Mouse (Mus musculus) mouse trophoblast stem cell (cell line): ENCODE measurements around the gene Gas7.

Source experiments
- in situ Hi-C, 2 experiments: fragments of 300-500 bp; cut with MseI, MboI; formaldehyde crosslinking; loops; 2 replicates in 1 of 2; 3 replicates in 1 of 2; pipeline ENCODE4 v1.15.1; 2025

Gas7 gene

GRCm38 (mm10) chr11:67489647-67490175, 34.5 kb downstream of the Gas7 start:
- in situ Hi-C loops: no loop called here

- in situ Hi-C loops: no loop called here
These were observed 41.6 kb downstream of the Gas7 start for GRCm38 (mm10) chr11:67496796-67497195.

DNA sequence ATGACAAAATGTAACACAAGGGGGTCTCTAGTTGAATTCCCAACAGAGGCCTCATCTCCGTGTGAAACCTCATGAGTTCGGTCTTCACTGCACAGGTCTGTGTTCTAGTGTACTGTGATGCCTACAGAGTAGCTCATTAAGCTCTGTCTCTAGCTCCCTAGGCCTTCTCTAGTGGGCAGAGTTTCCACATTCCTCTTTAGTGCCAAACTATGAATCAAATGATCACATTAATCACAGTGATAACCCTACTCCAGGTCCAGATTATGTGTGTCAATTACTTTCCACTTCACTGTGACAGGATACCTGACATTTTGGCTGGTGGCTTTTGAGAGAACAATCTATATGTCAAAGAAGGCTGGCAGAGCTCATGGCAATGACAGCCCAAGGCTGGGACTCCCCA, 44.9 kb downstream of the Gas7 start:
- in situ Hi-C loops: no loop called here

DNA sequence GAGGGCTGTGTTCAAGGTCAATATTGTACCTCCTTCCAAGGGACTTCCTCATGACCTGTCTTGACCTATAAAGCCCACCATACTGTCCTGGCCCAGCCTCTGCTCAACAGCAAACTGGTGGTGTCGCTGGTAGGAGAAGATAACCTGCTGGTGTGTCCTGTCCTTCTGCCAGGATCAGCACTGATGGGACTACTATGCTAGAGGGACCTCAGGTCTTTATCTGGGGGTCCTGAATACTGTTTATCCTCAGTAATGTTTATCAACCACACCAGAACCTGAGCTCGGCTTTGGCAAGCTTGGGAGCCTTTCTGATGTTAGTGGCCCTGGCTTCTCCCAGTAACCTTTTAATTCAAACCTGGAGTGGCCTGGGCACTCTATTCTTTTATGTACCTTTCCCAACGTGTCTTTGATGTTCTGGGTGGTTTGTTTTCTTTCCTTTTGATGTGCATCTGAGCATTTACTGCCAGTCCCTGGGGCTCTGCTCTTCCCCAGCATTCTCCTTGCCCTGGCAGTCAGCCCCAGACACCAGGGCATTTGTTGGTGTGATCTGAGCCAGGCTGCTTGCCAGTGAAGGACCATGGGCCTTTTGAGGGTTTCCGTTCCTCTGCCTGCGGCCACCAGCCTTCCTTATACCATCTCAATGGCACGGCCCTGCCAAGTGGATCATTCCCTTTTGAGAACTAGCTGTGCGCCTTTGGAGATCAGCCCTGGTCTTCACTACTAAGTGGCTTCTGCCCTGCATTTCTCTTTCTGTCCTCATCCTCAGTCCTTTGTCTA, 46.4 kb downstream of the Gas7 start:
- in situ Hi-C loops: no loop called here

GRCm38 (mm10) chr11:67509219-67509876, 54.1 kb downstream of the Gas7 start:
- in situ Hi-C loops: no loop called here

DNA sequence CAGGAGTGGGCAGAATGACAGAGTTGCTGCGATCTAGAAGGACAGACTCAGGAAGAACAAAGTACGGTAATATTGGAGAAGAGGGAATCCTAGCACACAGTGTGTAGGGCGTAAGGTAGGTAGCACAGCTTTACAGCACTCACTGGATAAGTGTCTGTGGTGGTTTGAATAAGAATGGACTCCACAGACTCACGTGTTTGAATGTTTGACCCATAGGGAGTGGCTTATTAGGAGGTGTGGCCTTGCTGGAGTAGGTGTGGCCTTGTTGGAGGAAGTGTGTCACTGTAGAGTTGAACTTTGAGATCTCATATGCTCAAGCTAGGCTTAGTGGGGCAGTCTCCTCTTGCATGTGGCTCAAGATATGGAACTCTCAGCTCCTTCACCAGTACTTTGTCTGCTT, 55.6 kb downstream of the Gas7 start:
- in situ Hi-C loops: loop anchor here in 1 of 2 experiments (10.0 kb wide), 1 partner anchor 134 kb away; no protein-coding TSS in a partner anchor

DNA sequence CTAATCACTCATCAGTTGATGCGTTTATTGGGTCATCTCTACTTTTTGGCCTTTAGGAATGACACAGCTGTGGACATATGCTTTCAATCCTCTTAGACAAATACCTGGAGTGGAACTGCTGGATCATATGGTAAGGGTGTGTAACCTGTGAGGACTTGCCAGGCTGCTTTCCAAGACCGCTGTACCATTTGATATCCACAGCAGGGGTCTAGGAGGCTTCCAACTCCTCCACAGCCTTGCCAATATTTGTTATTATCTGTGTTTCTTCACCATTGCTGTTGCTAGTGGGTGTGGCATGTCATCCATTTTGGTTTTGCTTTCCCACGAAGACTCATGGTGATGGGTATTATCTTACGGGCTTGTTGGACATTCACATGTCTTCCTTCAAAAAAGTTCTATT, 57.8 kb downstream of the Gas7 start:
- in situ Hi-C loops: loop anchor here in 1 of 2 experiments (10.0 kb wide), 1 partner anchor 132 kb away; no protein-coding TSS in a partner anchor

DNA sequence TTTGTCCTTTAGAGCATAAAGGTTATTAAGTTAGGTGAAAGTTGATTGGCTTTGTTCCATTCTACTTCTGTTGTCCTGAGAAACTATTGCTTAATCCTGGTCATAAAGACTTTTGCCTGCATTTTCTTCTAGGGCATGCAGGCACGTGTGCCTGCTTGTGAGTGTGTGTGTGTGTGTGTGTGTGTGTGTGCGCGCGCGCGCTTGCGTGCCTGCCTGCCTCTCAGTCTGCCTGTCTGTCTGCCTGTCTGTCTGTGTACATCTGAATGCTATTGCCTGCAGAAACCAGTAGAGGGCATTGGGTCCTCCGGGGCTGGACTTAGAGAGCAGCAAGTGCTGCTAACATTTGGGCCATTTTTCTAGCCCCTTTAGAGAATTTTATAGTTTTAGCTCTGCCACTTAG, 59.2 kb downstream of the Gas7 start:
- in situ Hi-C loops: loop anchor here in 1 of 2 experiments (10.0 kb wide), 1 partner anchor 130 kb away; no protein-coding TSS in a partner anchor

GRCm38 (mm10) chr11:67515020-67515911, 60.0 kb downstream of the Gas7 start:
- in situ Hi-C loops: loop anchor here (5.0 to 10.0 kb wide), 2 partner anchors 130 to 132 kb away; no protein-coding TSS in a partner anchor

DNA sequence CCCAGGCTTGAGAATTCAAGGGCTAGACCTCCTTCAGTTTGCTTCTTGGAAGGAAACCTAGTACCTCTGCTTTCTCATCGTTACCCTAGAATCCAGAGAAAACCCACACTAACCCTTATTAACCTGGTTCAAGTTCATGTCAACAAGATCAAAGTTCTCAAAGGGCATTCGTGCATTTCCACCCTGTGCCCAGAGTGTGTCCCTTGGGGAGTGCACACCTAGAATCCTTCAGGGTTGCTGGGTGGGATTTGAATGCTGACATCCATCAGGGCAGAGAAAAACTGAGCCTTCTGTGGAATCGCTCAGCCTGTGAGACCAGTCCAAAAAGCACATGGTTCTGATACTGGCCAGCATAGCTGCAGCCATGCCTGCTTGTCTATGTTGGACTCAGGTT, 60.7 kb downstream of the Gas7 start:
- in situ Hi-C loops: loop anchor here (5.0 to 10.0 kb wide), 2 partner anchors 129 to 131 kb away; no protein-coding TSS in a partner anchor

DNA sequence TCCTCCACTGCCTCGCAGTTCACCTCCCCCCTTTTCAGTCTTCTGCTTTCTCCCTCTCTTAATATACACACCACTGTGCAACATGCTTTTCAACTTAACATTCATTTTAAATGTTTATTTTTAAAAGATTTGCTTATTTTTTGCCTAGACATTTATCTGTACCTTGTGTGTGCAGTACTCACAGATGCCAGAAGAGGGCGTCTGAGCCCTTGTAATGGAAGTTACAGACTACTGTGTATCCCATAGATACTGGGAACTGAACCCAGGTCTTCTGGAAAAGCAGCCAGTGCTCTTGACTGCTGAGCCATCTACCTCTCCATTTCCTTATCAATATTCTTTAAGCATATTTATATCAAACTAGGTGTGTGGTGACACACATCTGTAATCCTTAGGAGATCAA, 62.5 kb downstream of the Gas7 start:
- in situ Hi-C loops: loop anchor here (5.0 to 10.0 kb wide), 2 partner anchors 127 to 130 kb away; no protein-coding TSS in a partner anchor

DNA sequence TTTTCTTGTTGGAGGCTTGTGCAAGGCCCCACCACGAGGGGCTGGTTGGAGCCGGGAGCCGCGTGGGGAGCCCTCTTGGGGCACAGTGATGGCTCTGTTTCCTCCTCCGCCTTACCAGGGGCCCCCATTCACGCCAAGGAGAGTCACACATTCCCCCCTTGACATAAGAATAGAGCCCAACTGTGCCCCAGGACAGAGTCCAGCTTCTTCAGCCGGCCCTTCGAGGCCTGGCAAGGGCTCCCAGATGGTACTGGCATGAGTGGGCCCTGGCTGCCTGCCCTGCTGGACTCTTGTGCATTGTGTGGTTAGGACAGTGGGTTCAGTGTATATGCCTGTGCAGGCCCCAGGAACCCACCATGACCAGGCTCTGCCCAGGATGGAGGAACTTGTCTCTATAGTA, 63.7 kb downstream of the Gas7 start:
- in situ Hi-C loops: loop anchor here (5.0 to 10.0 kb wide), 2 partner anchors 126 to 128 kb away; no protein-coding TSS in a partner anchor

- in situ Hi-C loops: no loop called here
These were observed 67.4 kb downstream of the Gas7 start for GRCm38 (mm10) chr11:67522671-67523070.

DNA sequence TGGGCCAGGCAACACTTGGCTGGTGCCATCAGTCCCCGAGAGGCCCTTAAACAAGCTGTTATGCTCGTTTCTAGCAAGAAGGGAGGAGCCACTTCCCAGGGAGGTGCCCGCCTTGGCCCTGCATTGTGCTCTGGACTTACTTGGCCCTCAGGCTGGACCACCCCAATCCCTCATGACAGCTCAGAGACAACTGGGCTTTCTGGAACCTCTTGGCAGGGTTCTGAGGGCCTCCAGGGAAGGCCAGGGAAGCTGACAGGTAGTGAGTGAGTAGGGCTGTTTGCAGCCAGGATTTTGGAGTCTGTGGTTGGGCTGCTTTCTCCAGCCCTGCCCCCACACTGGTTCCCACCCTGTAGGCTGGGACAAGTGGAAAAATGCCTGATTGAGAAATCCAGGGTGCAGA, 68.6 kb downstream of the Gas7 start:
- in situ Hi-C loops: no loop called here

DNA sequence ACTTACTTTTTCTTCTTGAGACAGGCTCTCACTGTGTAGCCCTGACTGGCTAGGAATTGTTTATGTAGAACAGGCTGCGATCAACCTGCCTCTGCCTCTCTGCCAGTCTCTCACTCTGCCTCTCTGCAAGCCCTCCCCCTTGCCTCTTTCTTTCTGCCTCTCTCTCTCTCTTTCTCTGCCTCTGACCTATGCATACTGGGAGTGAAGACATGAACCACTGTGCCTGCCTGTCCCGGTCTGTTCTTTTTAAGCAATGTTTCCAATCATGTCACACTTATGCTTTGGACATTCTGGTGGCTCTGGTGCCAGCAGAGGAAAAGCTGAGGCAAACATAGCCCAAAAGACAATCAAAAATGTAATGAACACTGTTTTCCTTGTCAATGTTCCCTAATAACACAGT, 69.5 kb downstream of the Gas7 start:
- in situ Hi-C loops: no loop called here

DNA sequence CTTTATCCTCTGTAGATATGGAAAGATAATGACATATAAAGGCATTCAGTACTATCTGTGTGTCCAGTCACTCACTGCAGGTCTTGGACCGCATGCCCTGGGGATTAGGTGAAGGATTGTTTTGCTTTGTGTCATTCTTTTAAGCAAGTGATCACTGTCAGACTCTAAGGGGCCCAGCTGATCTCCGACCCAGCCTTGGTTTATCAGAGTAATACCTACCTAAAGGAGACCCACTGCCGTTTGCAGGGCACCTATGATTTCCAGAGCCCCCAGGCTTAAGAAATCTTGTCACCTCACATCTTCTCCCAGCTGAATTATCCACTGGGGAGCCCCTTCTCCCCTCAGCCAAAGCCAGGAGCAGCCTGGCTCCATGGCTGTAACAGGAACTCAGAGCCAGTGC, 70.6 kb downstream of the Gas7 start:
- in situ Hi-C loops: no loop called here

GRCm38 (mm10) chr11:67526621-67527545, 71.6 kb downstream of the Gas7 start:
- in situ Hi-C loops: no loop called here

DNA sequence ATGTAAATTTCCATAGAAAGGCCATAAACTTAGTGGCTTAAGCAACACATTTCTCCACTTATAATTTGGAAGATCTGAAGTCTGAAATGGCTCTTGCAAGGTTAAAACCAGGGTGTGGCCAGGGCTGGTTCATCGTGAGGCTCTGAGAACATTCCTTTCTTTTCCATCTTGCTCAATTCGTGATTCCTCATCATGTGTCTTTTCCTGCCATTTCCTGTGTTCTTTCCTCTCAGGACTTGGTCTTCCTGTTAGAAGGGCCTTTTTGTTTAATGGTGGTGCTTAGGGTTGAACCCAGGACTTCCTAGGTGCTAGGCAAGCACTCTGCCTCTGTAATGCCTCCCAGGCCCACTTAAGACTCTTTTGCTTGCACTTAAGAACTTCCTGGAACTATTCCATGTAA, 76.0 kb downstream of the Gas7 start:
- in situ Hi-C loops: no loop called here

GRCm38 (mm10) chr11:67531926-67532565, 76.8 kb downstream of the Gas7 start:
- in situ Hi-C loops: no loop called here

DNA sequence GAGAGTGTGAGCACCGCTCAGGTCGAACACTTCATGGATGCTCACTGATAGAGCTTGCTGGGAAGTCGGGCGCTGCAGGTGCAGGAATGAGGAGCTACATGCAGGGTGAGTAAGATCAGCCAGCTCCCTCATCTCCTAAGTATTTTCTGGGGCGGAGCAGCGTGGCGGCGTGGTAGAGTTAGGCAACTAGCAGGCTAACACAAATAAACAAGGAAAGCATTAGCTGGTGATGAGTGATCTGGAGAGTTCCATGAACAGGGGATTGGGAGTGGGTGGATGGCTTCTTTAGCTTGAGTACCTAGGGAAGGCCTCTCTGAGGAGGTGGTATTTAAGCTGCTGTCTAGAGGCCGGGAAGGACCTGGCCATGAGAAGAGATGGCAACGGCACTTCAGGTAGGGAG, 77.5 kb downstream of the Gas7 start:
- in situ Hi-C loops: no loop called here
